Mouse (Mus musculus) layer of hippocampus, adult 11-12 months (tissue): ENCODE data around the gene Glra1.
A peak's percentile ranks its signal among the peaks of the same experiment; 100 is the strongest.
"Not testable (repeated sequence)": the region's sequence is repeated elsewhere in the genome, so short reads cannot be mapped to it uniquely, and the experiment has no call there.

Experiments used
- DNase-seq: peaks from one replicate; pipeline ENCODE4 v3.0.0; 2022; ENCODE audit warnings: low spot score

Gene Glra1

GRCm38 (mm10) chr11:55607808-55608523 lies at the start of gene Glra1:
Gene Glra1, minus strand, starts transcription at chr11:55608198.
- peak; percentile 20 for DNase-seq

GRCm38 (mm10) chr11:55636961-55637360 lies 29.0 kb upstream of the Glra1 start:
- DNase-seq, result no peak

GRCm38 (mm10) chr11:55633901-55634300 lies 25.9 kb upstream of the Glra1 start:
- DNase-seq, result peak; percentile 23

- not testable (repeated sequence) for DNase-seq
These were observed 6.6 kb upstream of the Glra1 start for GRCm38 (mm10) chr11:55614631-55615030.

- DNase-seq, result no peak
These were observed 524 bp upstream of the Glra1 start for GRCm38 (mm10) chr11:55608524-55608920.

GRCm38 (mm10) chr11:55607066-55607807 lies 761 bp downstream of the Glra1 start:
- DNase-seq, result peak; percentile 12

GRCm38 (mm10) chr11:55601447-55602065 lies 6.4 kb downstream of the Glra1 start:
- no peak for DNase-seq

GRCm38 (mm10) chr11:55595726-55596125 lies 12.3 kb downstream of the Glra1 start:
- DNase-seq, result no peak

GRCm38 (mm10) chr11:55594411-55594810 lies 13.6 kb downstream of the Glra1 start:
- no peak for DNase-seq

- no peak for DNase-seq
These were observed 16.8 kb downstream of the Glra1 start for GRCm38 (mm10) chr11:55591194-55591593.

GRCm38 (mm10) chr11:55589376-55590167 lies 18.4 kb downstream of the Glra1 start:
- DNase-seq, result no peak

GRCm38 (mm10) chr11:55574397-55574796 lies 33.6 kb downstream of the Glra1 start:
- no peak for DNase-seq

- peak; percentile 39 for DNase-seq
These were observed 36.9 kb downstream of the Glra1 start for GRCm38 (mm10) chr11:55571144-55571543.

- no peak for DNase-seq
These were observed 41.5 kb downstream of the Glra1 start for GRCm38 (mm10) chr11:55566309-55567099.

GRCm38 (mm10) chr11:55545690-55546089 lies 62.3 kb downstream of the Glra1 start:
- no peak for DNase-seq

GRCm38 (mm10) chr11:55542671-55543070 lies 65.3 kb downstream of the Glra1 start:
- no peak for DNase-seq

- DNase-seq, result no peak
These were observed 65.9 kb downstream of the Glra1 start for GRCm38 (mm10) chr11:55542128-55542527.

- no peak for DNase-seq
These were observed 73.2 kb downstream of the Glra1 start for GRCm38 (mm10) chr11:55534766-55535165.

GRCm38 (mm10) chr11:55533378-55533777 lies 74.6 kb downstream of the Glra1 start:
- DNase-seq, result peak; percentile 72

GRCm38 (mm10) chr11:55530741-55531140 lies 77.3 kb downstream of the Glra1 start:
- no peak for DNase-seq
